Mouse (Mus musculus) E14TG2a.4 (cell line): Measurements from ENCODE around the gene Tm6sf1.

Experiments
- CTCF ChIP-seq: conservative IDR thresholded peaks from 2 replicates; pipeline ENCODE4 v1.5.1; 2014; ENCODE audit warnings: low read length
- NANOG ChIP-seq: IDR thresholded peaks from 2 replicates; pipeline ENCODE4 v1.6.1; 2014; ENCODE audit warnings: borderline replicate concordance, low read length, mixed read lengths
- POU5F1 ChIP-seq: IDR thresholded peaks from 2 replicates; pipeline ENCODE4 v1.6.1; 2014; ENCODE audit warnings: low read length, borderline replicate concordance

GRCm38 (mm10) chr7:81861921-81862320 is 3.1 kb downstream of the Tm6sf1 start:
- TF ChIP-seq CTCF, result no peak
- TF ChIP-seq NANOG, result no peak
- no peak for TF ChIP-seq POU5F1
